Mouse (Mus musculus) thymus, postnatal 14 days (tissue): Measurements from ENCODE around the gene Vmp1.
A peak's percentile ranks its signal among the peaks of the same experiment; 100 is the strongest.

ENCODE experiments used
- DNase-seq: peaks from one replicate; pipeline ENCODE4 v3.0.0; 2021

Gene Vmp1

DNA sequence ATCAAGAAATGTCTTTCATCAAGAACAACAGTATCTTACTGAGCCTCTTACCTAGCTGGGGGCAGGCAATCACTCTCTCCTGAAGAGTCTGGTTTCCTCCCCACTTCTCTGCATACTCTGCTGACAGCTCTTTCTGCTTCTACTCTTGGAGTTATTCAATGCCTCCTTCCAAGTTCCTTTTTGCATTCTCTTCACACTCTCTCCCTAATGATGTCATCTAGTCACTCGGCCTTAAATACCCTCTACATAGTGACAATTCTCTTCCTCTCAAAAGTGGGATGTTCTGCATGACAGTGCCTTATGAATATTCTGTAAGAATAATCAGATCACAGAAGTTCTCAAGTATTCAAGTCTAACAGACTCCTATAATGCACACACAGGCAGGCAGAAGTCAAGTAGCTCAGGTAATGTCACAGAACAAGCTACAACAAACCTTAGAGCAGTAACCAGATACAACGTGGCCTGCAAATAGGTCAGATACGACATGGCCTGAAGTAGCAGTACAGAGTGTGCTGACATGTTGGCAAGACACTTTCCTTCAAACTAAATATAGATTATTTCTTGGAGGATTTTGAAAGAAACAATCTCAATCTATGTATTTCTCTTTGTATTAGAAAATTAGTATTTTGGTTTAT lies 12.5 kb downstream of the Vmp1 start:
- no peak for DNase-seq

DNA sequence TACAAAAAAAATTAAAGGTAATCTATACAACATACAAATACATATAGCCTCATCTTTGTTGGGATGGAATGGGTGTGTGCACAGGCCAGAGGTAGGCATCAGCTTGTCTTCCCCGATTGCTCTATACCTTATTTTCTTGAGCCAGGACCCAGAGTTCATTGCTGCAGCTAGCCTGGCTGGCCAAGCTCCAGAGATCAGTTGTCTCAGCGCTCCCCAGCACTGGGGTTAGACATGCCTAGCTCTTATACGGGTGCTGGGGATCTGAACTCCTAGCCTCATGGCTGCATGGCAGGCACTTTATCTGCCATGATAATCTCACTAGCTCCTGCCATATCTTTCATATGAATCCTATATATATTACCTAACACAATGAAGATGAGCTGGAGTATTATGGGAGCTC lies 15.5 kb downstream of the Vmp1 start:
- no peak for DNase-seq

DNA sequence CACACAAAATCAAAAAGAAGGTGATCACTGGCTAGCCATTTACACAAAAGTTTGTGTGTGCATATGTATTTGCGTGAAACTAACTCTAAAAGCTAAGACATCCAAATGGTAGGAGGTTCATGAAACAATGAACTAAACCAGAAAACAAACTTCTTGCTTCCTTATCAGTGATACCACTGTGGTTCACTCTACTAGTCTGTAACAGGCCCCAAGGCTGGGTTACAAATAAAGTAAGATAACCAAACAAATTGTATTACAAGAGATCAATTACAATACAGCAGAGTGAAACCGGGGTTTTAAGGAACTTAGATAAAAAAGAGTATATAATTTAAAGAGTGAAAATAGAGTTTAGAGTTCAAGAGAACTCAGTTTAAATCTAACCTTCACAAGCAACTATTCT lies 16.1 kb downstream of the Vmp1 start:
- DNase-seq = no peak

DNA sequence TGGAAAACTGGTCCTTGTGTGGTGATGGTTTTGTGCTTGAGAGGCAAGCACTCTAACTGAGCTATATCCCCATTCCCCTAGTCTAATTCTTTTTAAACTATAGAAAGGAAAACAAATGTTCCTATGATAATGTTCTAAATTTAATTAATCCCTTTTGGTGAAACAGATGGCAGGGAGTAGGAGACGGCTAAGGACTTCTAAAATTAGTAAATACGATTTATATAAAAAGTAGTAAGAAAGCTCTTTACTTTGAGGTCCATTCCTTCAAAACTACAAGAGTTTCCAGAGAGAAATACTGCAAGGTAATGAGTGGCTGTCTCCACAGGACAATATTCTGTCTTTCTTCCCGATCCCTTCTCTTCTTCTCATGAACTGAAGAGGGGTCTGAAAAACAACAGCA lies 19.2 kb downstream of the Vmp1 start:
- no peak for DNase-seq

DNA sequence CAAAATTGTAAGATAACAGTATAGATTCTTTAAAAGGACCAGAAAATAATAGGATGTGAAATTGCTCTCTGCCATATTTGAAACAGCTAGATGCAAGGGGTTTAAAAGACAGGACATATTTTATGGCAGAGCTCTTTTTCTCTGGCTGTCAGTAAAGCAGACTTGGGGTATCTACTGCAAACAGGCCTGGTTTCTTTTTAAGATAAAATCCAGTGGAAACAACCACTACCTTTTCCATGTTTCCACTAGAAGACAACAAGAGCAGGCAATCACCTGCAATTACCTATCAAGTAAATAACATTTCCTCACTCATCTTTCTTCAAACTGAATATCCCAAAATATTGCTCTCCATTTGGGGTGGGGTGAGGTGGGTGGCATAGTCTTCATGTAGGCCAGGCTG lies 19.7 kb downstream of the Vmp1 start:
- no peak for DNase-seq

DNA sequence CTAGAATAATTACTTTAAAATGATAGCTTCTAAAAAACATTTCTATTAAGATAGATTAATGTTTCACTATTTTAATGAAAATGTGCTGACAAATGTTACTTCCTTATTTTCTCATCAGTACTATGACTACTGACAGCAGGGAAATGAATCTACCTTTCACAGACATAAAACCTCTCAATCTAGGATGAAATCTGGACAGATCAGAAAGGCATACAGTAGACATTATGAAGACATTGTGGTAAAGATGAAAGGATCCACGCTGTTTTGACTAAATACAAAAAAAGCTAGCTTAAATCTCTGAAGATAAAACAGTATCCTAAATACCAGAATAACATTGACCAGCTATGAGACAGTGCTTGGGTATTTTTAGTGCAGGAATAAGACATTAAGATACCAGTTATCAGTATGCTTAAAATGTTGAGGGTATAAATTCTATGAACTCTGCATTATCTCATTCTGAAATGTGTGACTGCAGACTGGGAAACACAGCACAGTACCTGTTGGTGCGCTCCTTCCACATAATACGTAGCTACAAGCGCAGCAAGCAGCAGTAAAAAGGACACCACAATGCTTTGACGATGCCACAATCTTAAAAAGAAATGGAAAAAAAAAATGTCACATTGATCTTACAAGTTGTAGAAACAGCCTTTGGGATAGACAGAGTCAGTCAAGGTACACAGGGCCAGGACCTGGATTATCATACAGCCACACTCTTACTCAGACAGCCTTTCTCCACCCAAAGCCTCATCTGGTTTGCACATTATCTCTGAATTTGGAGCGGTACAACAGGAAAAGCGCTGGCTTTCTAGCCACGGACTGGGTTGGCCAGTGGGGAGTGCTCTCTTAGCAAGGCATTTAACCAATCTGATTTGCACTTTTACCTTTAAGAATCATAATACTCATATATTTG lies 20.4 kb downstream of the Vmp1 start:
- no peak for DNase-seq

DNA sequence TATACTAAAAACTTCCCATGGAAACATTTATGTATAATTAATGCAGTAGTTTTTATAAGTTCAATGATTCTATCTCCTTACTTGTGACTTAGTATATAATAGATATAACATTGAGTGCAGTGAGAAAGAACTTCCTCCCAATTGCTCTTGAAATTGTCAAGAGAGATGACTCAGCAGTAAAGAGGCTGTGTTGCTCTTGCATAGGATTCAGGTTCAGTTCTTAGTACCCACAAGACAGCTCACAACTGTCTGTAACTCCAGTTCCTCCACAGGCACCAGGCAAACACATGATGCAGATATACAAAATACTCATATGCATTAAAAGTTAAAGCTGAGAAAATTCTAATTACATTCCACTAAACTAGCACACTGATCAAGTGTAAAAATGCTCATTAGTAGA lies 25.8 kb downstream of the Vmp1 start:
- no peak for DNase-seq

DNA sequence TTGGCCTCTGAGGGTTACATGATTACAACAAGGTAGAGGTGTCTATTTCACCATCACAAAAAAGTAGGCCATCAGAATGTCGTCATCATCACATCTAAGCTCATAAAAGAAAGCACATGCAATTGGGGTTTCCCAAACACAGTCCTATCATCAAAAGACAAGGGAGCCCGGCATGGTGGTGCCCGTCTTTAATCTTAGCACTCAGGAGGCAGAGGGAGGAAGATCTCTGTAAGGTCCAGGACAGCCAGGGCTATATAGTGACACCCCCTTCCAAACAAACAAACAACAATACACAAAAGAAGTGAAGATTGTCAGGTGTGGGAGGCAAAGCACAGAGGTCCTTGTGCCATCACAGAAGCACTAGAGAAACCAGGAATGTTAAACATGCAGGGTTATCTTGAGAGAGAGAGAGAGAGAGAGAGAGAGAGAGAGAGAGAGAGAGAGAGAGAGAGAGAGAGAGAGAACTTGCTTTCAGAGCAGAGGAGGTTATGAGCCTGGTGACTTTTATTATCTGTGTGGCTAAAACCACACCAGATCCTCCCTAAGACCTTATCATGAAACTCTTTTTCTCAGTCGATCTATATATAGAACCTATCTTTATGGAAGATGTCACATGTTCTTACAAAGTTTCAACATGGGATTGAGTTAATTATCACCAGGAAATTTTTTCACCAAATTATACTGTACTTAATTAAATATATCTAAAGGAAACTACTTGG lies 26.6 kb downstream of the Vmp1 start:
- DNase-seq = no peak

DNA sequence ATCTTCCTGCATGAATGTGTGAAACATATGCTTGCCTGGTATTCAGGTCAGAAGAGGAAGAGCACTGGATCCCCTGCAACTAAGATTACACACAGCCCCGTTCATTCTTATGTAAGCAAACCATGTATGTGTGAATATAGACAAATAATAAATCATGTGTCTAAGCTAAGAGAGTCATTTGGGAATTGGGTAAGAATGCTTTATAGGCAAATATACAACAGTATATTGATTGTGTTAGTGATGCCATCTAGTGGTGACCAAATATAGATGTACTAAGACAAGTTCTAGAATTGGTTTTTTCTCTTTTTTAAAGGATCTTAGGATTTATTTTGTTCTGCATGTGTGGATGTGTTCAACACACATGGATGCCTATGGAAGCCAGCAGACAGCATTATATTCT lies 28.0 kb downstream of the Vmp1 start:
- DNase-seq = no peak

DNA sequence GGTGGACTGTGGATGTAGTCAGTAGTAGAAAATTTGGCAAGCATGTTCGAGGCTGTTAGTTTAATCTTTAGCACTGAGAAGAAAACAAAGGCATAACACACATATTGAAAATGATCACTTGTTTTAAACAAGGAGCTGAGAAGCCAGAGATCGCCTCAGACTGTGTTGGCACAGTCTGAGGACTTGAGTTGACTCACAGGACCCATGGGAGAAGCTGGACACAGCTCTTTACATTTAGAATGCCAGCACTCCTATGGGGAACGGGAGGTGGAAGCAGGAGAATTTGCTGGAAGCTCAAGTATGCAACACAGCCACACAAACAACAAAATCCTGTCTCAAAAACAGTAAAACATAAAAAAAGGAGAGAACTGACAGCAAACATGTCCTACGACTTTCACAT lies 29.5 kb downstream of the Vmp1 start:
- DNase-seq = no peak

DNA sequence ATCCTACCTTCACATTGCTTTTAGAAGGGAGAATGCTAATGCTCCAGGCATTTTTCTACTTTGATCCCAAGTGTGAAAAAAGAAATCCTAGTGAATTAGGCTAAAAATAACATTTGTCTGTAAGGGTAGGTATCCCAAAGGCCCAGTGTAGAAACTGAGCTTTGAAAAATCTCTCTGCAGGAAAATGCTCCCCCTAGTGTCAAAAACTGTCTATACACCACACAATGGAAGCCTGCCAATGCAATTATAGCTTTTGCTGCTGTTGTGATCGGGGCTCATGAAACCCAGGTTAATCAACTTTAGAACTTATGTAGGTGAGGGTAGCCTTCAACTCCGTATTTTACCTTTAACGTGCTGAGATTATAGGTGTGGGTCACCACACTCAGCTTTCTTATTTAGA lies 30.2 kb downstream of the Vmp1 start:
- DNase-seq = peak; percentile 69

DNA sequence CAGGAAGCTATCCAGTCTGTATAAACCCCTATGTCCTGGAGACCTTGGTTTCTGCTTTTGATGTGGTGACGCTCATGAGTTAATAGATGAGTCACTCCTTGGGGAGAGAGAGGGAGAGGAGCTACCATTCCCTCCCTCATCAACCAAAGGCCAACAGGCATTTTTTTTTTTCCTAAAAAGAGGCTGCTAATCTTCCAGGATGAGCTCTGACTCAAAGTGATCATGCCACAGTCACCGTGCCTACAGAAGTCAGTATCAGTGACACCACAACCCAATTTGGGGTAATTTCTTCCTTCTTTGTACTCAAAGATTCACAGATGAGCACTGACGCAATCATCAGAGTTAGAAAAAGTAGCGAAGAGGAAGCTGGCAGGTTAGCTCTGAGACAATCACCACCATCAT lies 31.1 kb downstream of the Vmp1 start:
- no peak for DNase-seq

DNA sequence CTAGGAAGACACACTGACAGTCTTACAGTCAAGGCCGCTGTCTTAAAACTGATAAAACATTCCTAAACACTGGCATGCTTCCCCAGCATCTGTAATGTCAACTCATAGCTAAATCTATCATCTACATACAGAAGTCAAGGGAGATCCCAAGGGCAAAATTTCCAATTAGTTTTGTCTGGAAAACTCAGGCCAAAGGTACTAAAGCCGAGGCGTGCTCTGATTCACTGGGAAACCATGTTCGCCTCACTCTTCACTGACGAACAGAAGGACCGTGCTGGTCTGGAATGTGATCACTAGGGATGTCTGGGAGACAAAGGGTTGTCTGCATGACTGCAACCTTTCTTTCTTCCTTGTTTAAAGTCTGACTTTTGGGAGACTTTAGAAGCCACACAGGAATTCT lies 33.0 kb downstream of the Vmp1 start:
- DNase-seq = no peak

DNA sequence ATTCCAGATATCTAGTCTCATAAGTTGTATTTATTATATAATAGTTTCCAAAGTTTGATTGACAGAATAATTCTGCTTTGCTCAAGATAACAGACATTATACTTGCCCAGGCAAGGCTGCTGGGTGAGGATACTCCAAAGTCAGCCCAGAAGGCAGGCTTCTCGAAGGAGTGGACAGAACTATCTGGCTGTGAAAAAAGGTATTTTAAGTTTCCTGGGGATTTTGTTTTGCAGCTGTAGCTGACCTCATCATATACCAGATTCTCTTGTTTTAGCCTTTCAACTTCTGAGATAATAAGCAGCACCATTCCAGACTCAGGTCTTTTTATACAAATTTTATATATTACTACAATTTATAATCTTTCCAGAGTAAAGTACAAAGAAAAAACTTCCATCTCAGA lies 34.1 kb downstream of the Vmp1 start:
- no peak for DNase-seq

DNA sequence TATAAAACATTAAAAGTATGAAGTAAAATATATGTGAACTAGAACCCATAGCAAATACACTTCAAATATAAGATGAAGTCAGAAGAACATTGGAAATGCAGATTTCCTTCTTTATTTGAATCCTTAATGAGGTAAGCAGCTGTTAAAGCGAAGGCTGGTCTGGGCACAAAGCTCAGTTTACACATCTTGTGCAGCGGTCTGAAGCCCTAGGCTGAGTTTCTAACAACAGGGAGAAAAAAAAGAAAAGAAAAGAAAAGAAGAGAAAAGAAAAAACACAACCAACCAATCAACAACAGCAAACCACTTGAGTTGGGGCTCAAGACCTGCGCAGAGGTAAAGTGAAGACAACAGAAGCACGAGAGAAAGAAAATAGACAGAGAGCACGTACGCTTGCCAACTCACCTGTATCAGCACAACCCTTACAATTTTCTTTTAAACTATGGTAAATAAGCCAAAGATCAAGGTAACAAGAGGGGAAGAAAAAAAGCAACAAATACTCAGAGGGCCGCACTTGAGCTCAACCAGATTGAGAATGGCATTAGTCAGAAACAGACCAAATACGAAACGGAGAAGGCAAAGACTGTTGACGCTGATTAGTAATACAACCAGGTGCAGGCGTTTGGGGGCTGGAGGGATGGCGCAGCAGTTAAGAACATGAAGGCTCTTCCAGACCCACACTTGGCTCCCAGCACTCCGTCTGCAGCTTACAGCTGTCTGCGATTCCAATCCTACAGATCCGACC lies 35.8 kb downstream of the Vmp1 start:
- DNase-seq = no peak

DNA sequence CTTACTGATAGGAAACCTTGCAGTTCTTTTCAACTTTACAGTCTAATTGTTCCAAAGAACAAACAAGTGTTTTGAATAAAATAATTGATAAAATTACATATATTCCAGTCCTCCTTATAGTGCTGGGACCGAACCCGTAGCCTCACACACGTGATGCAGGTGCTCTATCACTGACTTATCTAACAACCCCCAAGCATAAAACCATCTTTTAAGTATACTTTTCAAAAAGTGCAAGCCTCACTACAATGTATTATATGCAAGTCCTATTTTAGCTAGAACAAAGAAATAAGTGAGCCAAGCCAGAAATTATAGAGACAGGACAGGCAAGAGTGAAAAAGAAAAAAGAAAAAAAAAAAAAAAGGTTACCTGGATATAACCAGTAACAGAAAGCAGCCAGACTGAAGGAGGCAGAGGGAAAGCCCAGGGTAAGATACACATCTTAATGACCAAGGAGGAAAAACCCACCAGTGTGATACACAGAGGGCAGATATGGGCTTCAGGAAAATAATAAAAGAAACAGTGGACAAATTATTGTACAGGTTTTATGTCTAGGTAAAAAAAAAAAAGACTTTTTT lies 36.7 kb downstream of the Vmp1 start:
- no peak for DNase-seq

DNA sequence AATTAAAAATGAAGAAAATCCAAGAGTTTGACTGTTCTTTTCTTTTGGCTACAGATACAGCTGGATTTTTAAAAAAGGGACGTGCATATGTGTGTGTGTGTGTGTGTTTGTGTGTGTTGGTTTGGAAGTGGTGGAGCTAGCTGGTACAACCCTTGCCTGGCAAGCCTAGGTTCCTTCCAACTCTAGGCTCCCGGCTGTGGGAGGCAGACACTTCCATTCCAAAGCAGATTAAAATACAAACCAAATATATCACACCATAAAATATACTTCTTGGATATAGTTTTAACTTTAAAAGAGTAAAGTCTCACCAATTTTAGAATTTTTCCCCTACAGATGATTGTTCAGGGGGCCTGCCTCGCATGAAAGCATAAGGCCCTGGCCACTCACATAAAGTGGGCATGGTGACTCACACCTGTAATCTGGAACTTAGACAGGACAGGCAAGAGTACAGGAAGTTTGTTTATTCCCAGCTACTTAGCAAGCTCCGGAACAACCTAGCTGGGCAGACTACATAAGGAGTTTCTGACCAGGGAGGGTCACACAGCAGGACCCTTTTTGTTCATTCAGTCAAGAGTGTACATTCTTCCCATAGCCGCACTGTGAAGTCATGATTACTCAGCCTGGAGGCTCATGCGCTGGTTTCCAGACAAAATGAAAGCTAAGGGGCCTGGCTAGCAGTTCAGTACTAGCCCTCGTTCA lies 37.4 kb downstream of the Vmp1 start:
- DNase-seq = no peak

DNA sequence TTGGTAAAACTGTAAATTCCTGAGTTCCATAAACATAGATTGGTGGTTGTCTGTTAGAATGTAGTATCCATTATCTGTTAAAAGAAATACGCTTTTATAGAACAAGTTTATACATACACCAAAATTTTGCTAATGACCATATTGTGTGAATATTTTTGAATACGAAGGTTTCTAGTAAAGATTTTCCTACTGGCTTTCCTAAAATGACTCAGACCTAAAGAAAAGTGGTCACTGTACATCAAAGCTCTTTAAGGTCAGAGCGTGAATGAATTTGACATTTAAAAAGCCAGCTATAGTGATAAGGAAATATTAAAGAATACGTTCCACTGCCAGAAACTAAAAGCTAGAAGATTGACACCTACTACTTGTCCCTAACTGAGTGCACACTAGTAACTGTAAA lies 39.1 kb downstream of the Vmp1 start:
- no peak for DNase-seq

DNA sequence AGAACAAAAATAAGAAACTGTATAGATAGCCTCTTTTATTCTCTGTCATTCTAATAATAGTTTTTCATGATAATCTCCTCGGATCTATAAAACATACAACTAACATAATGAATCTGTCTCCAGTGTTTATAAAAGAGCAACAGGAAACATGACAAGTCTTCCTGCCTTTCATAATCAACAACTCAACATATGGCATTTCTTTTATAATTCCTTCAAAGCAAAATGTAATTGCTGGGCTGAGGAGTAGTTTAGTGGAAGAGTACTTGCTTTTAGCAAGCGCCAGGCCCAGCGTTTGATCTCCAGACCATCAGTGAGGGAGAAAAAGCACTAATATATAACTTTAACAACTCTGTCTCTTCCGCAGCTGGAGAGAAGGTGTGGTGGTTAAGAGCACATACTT lies 41.9 kb downstream of the Vmp1 start:
- no peak for DNase-seq

DNA sequence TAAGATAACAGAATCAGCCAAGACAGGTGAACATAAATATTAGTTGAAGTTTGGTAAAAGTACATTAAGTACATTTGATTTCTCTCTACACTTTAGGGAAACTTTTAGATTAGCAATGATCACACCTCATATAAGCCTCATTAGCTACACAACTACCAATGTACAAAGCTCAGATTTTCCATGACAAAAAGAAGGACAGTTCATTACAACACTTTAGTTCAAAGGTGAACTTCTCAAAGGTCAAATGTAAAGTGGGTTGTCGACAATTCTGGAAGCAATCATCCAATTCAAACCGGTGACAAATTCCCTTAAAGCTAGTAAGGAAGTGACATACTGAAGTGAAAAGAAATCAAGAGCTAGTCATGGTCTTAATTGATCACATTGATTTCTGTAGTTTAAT lies 45.9 kb downstream of the Vmp1 start:
- DNase-seq = no peak

DNA sequence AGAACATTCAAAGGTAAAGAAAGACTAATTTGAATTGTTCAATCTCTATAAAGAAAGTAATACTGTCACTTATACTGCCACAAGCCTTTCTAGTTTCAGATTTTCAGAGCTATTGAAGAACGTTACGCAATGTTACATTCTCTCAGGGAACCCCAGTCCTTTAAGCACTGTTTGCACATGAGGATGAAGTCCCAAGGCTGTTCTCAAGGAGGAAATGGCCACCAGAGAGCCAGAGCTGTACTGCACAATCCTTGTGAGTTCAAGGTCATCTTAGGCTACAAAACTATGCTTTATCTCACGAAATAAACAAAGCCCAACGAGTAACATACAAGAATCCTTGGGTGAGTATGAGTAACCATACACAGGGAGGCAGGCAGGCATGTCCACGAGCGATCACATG lies 49.2 kb downstream of the Vmp1 start:
- no peak for DNase-seq

DNA sequence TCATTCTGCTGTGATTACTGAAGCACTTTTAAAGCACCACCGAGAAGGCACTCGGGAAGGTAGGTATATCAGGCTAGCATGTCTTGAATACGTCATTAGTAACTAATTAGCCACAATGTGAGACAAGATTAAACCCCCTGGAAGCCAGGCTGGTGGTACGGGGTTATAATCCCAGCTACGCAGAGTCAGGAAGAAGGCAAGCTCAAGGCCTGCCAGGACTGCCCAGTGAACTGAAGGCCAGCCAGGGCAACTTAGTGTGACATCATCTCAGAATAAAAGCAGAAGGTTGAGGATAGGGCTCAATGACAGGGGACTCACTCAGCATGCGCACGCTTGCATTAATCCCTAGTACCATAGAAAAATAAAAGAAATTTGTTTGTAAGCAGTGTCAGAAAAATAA lies 53.7 kb downstream of the Vmp1 start:
- no peak for DNase-seq
